Mouse (Mus musculus) cerebellum, postnatal 36 days (tissue): ENCODE data around the gene Olfr1302.

Experiments
- DNase-seq, 2 experiments: peaks; one replicate each; pipeline ENCODE4 v3.0.0; 2021 to 2022; ENCODE audit warnings: mixed read lengths in 2 of 2

Gene Olfr1302

DNA sequence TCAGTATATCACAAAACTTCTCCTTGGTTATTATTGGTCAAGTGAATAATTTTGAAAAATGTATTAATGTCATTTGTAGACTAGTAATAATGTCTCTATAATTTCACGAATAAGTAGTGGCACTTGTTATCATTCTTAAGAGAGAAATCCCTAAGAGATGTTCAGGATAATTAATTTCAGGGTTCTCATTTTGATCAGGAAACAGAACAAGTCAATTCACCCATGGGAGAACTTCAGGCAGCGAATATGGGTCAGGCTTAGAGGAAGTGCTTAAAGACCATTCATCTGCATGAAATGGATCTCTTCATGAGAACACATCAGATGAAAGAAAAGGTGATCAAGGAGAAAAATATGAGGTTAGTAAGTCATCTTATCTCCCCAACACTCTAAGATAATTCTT, at the start of gene Olfr1302:
TSS of gene Olfr1302 (plus strand) at position 301 of the 400 bp plus-strand sequence.
- DNase-seq = no peak

DNA sequence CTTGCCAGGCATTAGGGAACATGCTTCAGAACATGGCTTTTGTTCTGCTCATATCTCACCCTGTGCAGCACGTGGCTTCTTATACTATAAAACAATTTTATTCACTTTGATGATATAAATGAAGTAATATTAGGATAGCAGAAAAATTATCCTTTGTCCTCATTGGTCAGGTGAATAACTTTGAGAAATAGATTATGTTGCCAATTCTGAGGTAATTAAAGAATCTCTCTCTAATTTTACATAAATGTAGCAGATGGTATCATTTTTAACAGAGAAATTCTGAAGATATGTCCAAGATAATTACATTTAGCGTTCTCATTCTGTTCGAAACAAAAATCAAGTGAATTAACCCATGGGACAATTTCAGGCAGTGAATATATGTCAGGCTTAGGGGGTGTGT, 26.5 kb upstream of the Olfr1302 start, which contains the start of gene Olfr1301:
TSS of gene Olfr1301 (plus strand) at position 301 of the 400 bp plus-strand sequence.
- no peak for DNase-seq

DNA sequence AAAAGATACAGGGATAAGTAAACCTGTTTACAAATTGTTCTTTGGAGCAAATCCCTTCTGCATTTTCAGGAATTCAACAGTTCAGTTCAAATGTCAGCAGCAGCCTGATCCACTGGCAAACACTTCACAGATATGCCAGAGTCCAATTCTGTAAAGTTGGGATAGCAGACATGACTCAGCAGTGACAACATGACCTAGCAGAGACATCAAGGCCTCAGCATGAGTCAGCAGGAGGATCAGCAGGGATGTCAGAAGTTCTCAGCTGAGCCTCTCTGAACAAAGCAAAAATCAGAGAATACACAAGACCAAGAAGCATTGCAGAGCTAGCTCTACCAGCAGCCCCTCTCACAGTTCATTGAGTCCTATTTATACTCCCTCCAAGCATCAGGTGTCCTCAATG, 35.7 kb downstream of the Olfr1302 start:
- DNase-seq = no peak

DNA sequence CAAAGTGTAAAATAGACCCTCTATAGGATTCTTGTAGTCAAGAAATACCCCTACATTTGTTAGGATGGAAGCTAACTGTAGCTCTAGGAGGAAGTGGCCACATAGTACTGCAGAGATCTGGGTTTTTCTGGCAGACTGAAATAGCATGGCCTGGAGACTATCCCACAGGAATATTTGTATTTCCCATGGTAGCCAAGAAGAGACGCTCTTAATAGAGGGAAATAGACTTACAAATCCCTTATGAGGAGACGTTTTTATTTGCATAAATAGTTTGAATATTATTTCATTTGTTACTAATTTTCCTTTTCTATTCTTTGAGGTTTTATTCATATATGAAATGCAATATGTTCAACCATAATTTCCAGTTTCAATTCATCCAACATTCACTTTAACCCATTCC, 43.0 kb downstream of the Olfr1302 start, which contains the start of gene Olfr1303:
TSS of gene Olfr1303 (minus strand) at position 101 of the 400 bp plus-strand sequence.
- DNase-seq = no peak
